Mouse (Mus musculus): ENCODE results near the gene Ift80. TPM values are rescaled to one million over a fixed set of nuclear protein-coding genes. Genes with fewer than 3 reads are reported as not detected.

The Ift80 gene
- total RNA-seq, 1 experiment, result 9.9 TPM

- peak; percentile 36 for DNase-seq (ENCODE audit: low read depth, low spot score)
- TF ChIP-seq ZC3H11A (IDR thresholded peaks at IDR 0.05; ENCODE audit: borderline replicate concordance, low read depth, low read length) (no peak), HCFC1 (IDR thresholded peaks at IDR 0.05; ENCODE audit: borderline replicate concordance, insufficient read depth, low read length) (peak; percentile 39; the same call in 1 of the 2 replicates)
- peaks cover 6 to 7% of the 10 kb centered on the region in 2 experiments; a peak in 2 of 4 replicates for H3K4me1 ChIP-seq (ENCODE audit: control insufficient read depth in 2 of 2, insufficient read depth in 2 of 2, low read length in 2 of 2, poor library complexity in 1 of 2)
- in situ Hi-C loops (cut with MboI; ENCODE audit: low sequenced_read_pairs in 2 of 2, unreplicated experiment in 2 of 2), result loop anchor here in 1 of 2 experiments (25.0 kb wide), 1 partner anchor 693 kb away; no protein-coding TSS in a partner anchor
- H3K27ac ChIP-seq (ENCODE audit: insufficient read depth, low read depth, low read length, poor library complexity, severe bottlenecking), result peak overlapping the region; percentile 77
- H3K36me3 ChIP-seq (ENCODE audit: control insufficient read depth, insufficient read depth, low read length, poor library complexity, severe bottlenecking), result peaks cover 10% of the 10 kb centered on the region
- H3K4me3 ChIP-seq (ENCODE audit: insufficient read depth in 1 of 2, low read depth in 1 of 2, low read length in 2 of 2, poor library complexity in 1 of 2, severe bottlenecking in 1 of 2), result peak overlapping the region; percentile 89 to 99
- no peaks in the 10 kb centered on the region for H3K9me3 ChIP-seq (ENCODE audit: control insufficient read depth, insufficient read depth, low read depth, low read length)
- H3K9ac ChIP-seq (ENCODE audit: insufficient read depth, low read depth, low read length, poor library complexity, severe bottlenecking), result peak overlapping the region; percentile 96
Observed at GRCm38 (mm10) chr3:69044167-69044591, 39.8 kb upstream of the Ift80 start.

GRCm38 (mm10) chr3:69041298-69041697, 36.9 kb upstream of the Ift80 start:
- DNase-seq (ENCODE audit: low read depth, low spot score), result no peak
- H3K4me1 ChIP-seq (ENCODE audit: control insufficient read depth in 2 of 2, insufficient read depth in 2 of 2, low read length in 2 of 2, poor library complexity in 1 of 2), result peaks cover 5% of the 10 kb centered on the region in 2 experiments; a peak in 1 of 4 replicates
- no peaks in the 10 kb centered on the region for H3K9me3 ChIP-seq (ENCODE audit: control insufficient read depth, insufficient read depth, low read depth, low read length)
- no peak for TF ChIP-seq CHD2 (IDR thresholded peaks at IDR 0.05; ENCODE audit: low read depth, low read length)
- no peak for TF ChIP-seq MAFK (IDR thresholded peaks at IDR 0.05; ENCODE audit: insufficient read depth, low read depth, low read length)
- TF ChIP-seq ZNF384 (IDR thresholded peaks at IDR 0.05; ENCODE audit: low read depth, low read length), result no peak
- no peak for TF ChIP-seq ZC3H11A (IDR thresholded peaks at IDR 0.05; ENCODE audit: borderline replicate concordance, low read depth, low read length)
- no peak for TF ChIP-seq HCFC1 (IDR thresholded peaks at IDR 0.05; ENCODE audit: borderline replicate concordance, insufficient read depth, low read length)
- H3K36me3 ChIP-seq (ENCODE audit: control insufficient read depth, insufficient read depth, low read length, poor library complexity, severe bottlenecking), result peaks cover 10% of the 10 kb centered on the region
- in situ Hi-C loops (cut with MboI; ENCODE audit: low sequenced_read_pairs in 2 of 2, unreplicated experiment in 2 of 2), result loop anchor here in 1 of 2 experiments (25.0 kb wide), 1 partner anchor 696 kb away; no protein-coding TSS in a partner anchor
- H3K27ac ChIP-seq (ENCODE audit: insufficient read depth, low read depth, low read length, poor library complexity, severe bottlenecking), result no peak overlapping the region
- H3K9ac ChIP-seq (ENCODE audit: insufficient read depth, low read depth, low read length, poor library complexity, severe bottlenecking), result peak overlapping the region; percentile 18; the same call in 1 of the 2 replicates
- H3K4me3 ChIP-seq (ENCODE audit: insufficient read depth in 1 of 2, low read depth in 1 of 2, low read length in 2 of 2, poor library complexity in 1 of 2, severe bottlenecking in 1 of 2), result peak overlapping the region; percentile 20 to 31

DNA sequence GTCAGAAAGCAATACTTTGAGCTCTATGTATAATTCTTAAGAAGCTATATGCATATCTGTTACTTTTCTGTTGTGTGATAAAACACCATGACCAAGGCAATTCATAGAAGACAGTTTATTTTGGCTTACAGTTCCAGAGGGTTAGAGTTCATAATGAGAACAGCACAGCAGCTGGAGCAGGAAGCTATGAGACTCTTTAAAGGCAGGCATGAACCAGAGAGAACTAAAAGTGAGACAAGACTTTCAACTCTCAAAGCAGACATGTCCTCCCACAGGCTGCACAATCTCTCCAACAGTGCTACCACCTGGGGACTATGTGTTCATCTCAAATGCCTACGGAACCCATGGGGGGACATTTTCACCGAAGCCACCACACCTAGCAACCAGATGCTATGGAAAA, 35.7 kb upstream of the Ift80 start:
- no peak for TF ChIP-seq CHD2 (IDR thresholded peaks at IDR 0.05; ENCODE audit: low read depth, low read length)
- no peak for TF ChIP-seq ZC3H11A (IDR thresholded peaks at IDR 0.05; ENCODE audit: borderline replicate concordance, low read depth, low read length)
- no peak for TF ChIP-seq HCFC1 (IDR thresholded peaks at IDR 0.05; ENCODE audit: borderline replicate concordance, insufficient read depth, low read length)
- TF ChIP-seq ZNF384 (IDR thresholded peaks at IDR 0.05; ENCODE audit: low read depth, low read length), result no peak
- TF ChIP-seq MAFK (IDR thresholded peaks at IDR 0.05; ENCODE audit: insufficient read depth, low read depth, low read length), result no peak
- no peak for DNase-seq (ENCODE audit: low read depth, low spot score)
- Histone ChIP-seq H3K36me3 (ENCODE audit: control insufficient read depth, insufficient read depth, low read length, poor library complexity, severe bottlenecking) (peaks cover 10% of the 10 kb centered on the region), H3K27ac (ENCODE audit: insufficient read depth, low read depth, low read length, poor library complexity, severe bottlenecking) (no peak overlapping the region), H3K9me3 (ENCODE audit: control insufficient read depth, insufficient read depth, low read depth, low read length) (no peaks in the 10 kb centered on the region), H3K4me3 (ENCODE audit: insufficient read depth in 1 of 2, low read depth in 1 of 2, low read length in 2 of 2, poor library complexity in 1 of 2, severe bottlenecking in 1 of 2) (peak overlapping the region; percentile 3 to 5; a peak in 1 of 4 replicates), H3K4me1 (ENCODE audit: control insufficient read depth in 2 of 2, insufficient read depth in 2 of 2, low read length in 2 of 2, poor library complexity in 1 of 2) (peaks cover 0 to 2% of the 10 kb centered on the region in 2 experiments; a peak in 1 of 4 replicates), H3K9ac (ENCODE audit: insufficient read depth, low read depth, low read length, poor library complexity, severe bottlenecking) (no peak overlapping the region)
- in situ Hi-C loops (cut with MboI; ENCODE audit: low sequenced_read_pairs in 2 of 2, unreplicated experiment in 2 of 2), result loop anchor here in 1 of 2 experiments (25.0 kb wide), 1 partner anchor 697 kb away; no protein-coding TSS in a partner anchor

GRCm38 (mm10) chr3:69026133-69026783, 21.9 kb upstream of the Ift80 start:
- Histone ChIP-seq H3K9ac (ENCODE audit: insufficient read depth, low read depth, low read length, poor library complexity, severe bottlenecking) (no peak overlapping the region), H3K9me3 (ENCODE audit: control insufficient read depth, insufficient read depth, low read depth, low read length) (no peaks in the 10 kb centered on the region), H3K27ac (ENCODE audit: insufficient read depth, low read depth, low read length, poor library complexity, severe bottlenecking) (no peak overlapping the region), H3K4me3 (ENCODE audit: insufficient read depth in 1 of 2, low read depth in 1 of 2, low read length in 2 of 2, poor library complexity in 1 of 2, severe bottlenecking in 1 of 2) (no peak overlapping the region), H3K4me1 (ENCODE audit: control insufficient read depth in 2 of 2, insufficient read depth in 2 of 2, low read length in 2 of 2, poor library complexity in 1 of 2) (no peaks in the 10 kb centered on the region), H3K36me3 (ENCODE audit: control insufficient read depth, insufficient read depth, low read length, poor library complexity, severe bottlenecking) (peaks cover 18% of the 10 kb centered on the region)
- in situ Hi-C loops (cut with MboI; ENCODE audit: low sequenced_read_pairs in 2 of 2, unreplicated experiment in 2 of 2), result loop anchor here in 1 of 2 experiments (25.0 kb wide), 1 partner anchor 711 kb away; no protein-coding TSS in a partner anchor
- no peak for TF ChIP-seq CHD2 (IDR thresholded peaks at IDR 0.05; ENCODE audit: low read depth, low read length)
- no peak for TF ChIP-seq MAFK (IDR thresholded peaks at IDR 0.05; ENCODE audit: insufficient read depth, low read depth, low read length)
- TF ChIP-seq HCFC1 (IDR thresholded peaks at IDR 0.05; ENCODE audit: borderline replicate concordance, insufficient read depth, low read length), result no peak
- TF ChIP-seq ZC3H11A (IDR thresholded peaks at IDR 0.05; ENCODE audit: borderline replicate concordance, low read depth, low read length), result no peak
- no peak for TF ChIP-seq ZNF384 (IDR thresholded peaks at IDR 0.05; ENCODE audit: low read depth, low read length)
- DNase-seq (ENCODE audit: low read depth, low spot score), result no peak

Data from ES-E14 (cell line).